Mouse (Mus musculus) liver, postnatal 0 days (tissue): ENCODE data around the gene Elovl6. TPM values are rescaled to one million over a fixed set of nuclear protein-coding genes. Genes with fewer than 3 reads are reported as not detected.
A peak's percentile ranks its signal among the peaks of the same experiment; 100 is the strongest.

Experiments
- ATAC-seq: fragments of 200-750 bp; cut with Nextera tagmentation; 2 replicates; pipeline ENCODE4 v1.8.0; 2017; ENCODE audit warnings: mild to moderate bottlenecking, moderate library complexity
- DNase-seq: peaks from one replicate; pipeline ENCODE4 v3.0.0-alpha.2; 2016
- H3K27ac ChIP-seq: fragments of 300-500 bp; sonication (generic); 2 replicates; pipeline ENCODE4 v1.5.1; 2014; ENCODE audit warnings: antibody characterized with exemption, moderate library complexity, mild to moderate bottlenecking, low read depth
- H3K27me3 ChIP-seq: fragments of 300-500 bp; sonication (generic); 2 replicates; pipeline ENCODE4 v1.6.1; 2014; ENCODE audit warnings: low read length, control low read depth, mixed read lengths; ENCODE audit not compliant: insufficient read depth
- H3K36me3 ChIP-seq: fragments of 300-500 bp; sonication (generic); replicated peaks from 2 replicates; pipeline ENCODE4 v1.6.1; 2014; ENCODE audit warnings: mild to moderate bottlenecking, control low read depth, low read length, moderate library complexity, mixed read lengths; ENCODE audit not compliant: insufficient read depth
- H3K4me1 ChIP-seq: fragments of 300-500 bp; sonication (generic); 2 replicates; pipeline ENCODE4 v1.6.1; 2014; ENCODE audit warnings: antibody characterized with exemption, mild to moderate bottlenecking, control low read depth; ENCODE audit not compliant: insufficient read depth
- H3K4me2 ChIP-seq: fragments of 300-500 bp; sonication (generic); 2 replicates; pipeline ENCODE4 v1.6.1; 2014; ENCODE audit warnings: low read depth, mild to moderate bottlenecking, low read length, moderate library complexity, mixed read lengths
- H3K4me3 ChIP-seq: fragments of 300-500 bp; sonication (generic); 2 replicates; pipeline ENCODE4 v1.5.1; 2014; ENCODE audit warnings: low read depth, low read length
- H3K9ac ChIP-seq: fragments of 300-500 bp; sonication (generic); replicated peaks from 2 replicates; pipeline ENCODE4 v1.6.1; 2014; ENCODE audit warnings: mild to moderate bottlenecking, moderate library complexity
- H3K9me3 ChIP-seq: fragments of 300-500 bp; sonication (generic); 2 replicates; pipeline ENCODE4 v1.6.1; 2016; ENCODE audit warnings: mild to moderate bottlenecking, control low read depth, low read length, mixed read lengths
- CTCF ChIP-seq: sonication (generic); IDR thresholded peaks from 2 replicates; pipeline ENCODE4 v1.5.1; 2016; ENCODE audit warnings: antibody characterized with exemption, low read depth
- EP300 ChIP-seq: IDR thresholded peaks from 2 replicates; pipeline ENCODE4 v1.6.1; 2016; ENCODE audit warnings: antibody characterized with exemption, low read depth, mild to moderate bottlenecking
- WGBS: fragments of 180-500 bp; shearing (Covaris S2); extraction: QIAGEN DNeasy Blood & Tissue Kit; methylation state at CpG from one replicate; pipeline ENCODE4 v1.1.7; 2014; ENCODE audit not compliant: insufficient replicate concordance; 5-methylcytosine and 5-hydroxymethylcytosine counted together
- polyA plus RNA-seq: library from polyadenylated mRNA; unstranded; fragments of >200 nt; fragmentation: Nextera tagmentation; extraction: Ambion mirVana; gene quantifications from 2 replicates; pipeline ENCODE4 v1.2.1, GENCODE M21; 2015

The Elovl6 gene
- polyA plus RNA-seq, 1 experiment from 2014 or later, result 8.0 TPM

- H3K27ac ChIP-seq, result peak overlapping the region; percentile 60; the same call in 1 of the 2 replicates
- ATAC-seq (peak; percentile 49), DNase-seq (no peak)
- H3K4me1 ChIP-seq, result peaks cover 28% of the 10 kb centered on the region
- H3K4me3 ChIP-seq, result no peak overlapping the region
- no peak overlapping the region for H3K9ac ChIP-seq
- no peak for TF ChIP-seq EP300
- TF ChIP-seq CTCF, result no peak
- no peaks in the 10 kb centered on the region for H3K27me3 ChIP-seq
- H3K4me2 ChIP-seq, result peak overlapping the region; percentile 6
- WGBS, result 35% methylated on average over 9 of the region's 9 CpGs
- H3K9me3 ChIP-seq, result no peaks in the 10 kb centered on the region
- 0 out of 2 replicates have a peak, but pooled peaks cover 3% of the 10 kb centered on the region for H3K36me3 ChIP-seq
These were observed 21.0 kb downstream of the Elovl6 start for GRCm38 (mm10) chr3:129553173-129553572.

DNA sequence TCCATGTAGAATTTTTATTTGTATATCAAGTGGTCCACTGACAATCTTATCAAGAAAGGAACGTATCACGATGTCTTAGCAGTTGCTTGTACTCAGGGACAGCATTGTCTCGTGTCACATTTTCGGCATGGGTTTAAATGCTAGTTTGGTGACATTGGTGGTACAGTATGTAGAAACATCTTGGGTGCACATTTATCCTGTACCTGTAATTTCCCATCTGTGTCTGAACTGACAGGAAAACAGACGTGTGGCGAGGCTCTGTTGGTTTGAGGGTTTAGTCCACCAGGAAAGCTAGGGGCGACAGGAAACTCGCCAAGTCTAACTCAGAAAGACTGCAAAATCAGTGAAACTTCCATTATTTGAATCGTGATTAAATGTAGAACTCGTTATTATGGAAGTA is 21.5 kb downstream of the Elovl6 start:
- ATAC-seq (no peak), DNase-seq (no peak)
- Histone ChIP-seq H3K9me3 (no peaks in the 10 kb centered on the region), H3K4me3 (no peak overlapping the region), H3K4me1 (peaks cover 29% of the 10 kb centered on the region), H3K9ac (no peak overlapping the region), H3K27me3 (no peaks in the 10 kb centered on the region), H3K36me3 (0 out of 2 replicates have a peak, but pooled peaks cover 3% of the 10 kb centered on the region), H3K27ac (no peak overlapping the region), H3K4me2 (peak overlapping the region; percentile 6; the same call in 1 of the 2 replicates)
- 36% methylated on average over 10 of the region's 10 CpGs for WGBS
- TF ChIP-seq EP300, result no peak

GRCm38 (mm10) chr3:129554436-129554835 is 22.3 kb downstream of the Elovl6 start:
- peaks cover 33% of the 10 kb centered on the region for H3K4me1 ChIP-seq

GRCm38 (mm10) chr3:129557048-129557447 is 24.9 kb downstream of the Elovl6 start:
- WGBS, result 68% methylated on average over 9 of the region's 9 CpGs
- Histone ChIP-seq H3K4me1 (peaks cover 35% of the 10 kb centered on the region), H3K9me3 (no peaks in the 10 kb centered on the region), H3K27ac (0 out of 2 replicates have a peak overlapping the region, but pooled peaks have one; percentile 22), H3K27me3 (no peaks in the 10 kb centered on the region), H3K9ac (no peak overlapping the region), H3K36me3 (0 out of 2 replicates have a peak, but pooled peaks cover 2% of the 10 kb centered on the region), H3K4me3 (no peak overlapping the region), H3K4me2 (no peak overlapping the region)
- DNase-seq (no peak), ATAC-seq (no peak)
- TF ChIP-seq EP300 (no peak), CTCF (no peak)

More at GRCm38 (mm10) chr3:129554436-129554835, 22.3 kb downstream of the Elovl6 start:
- peak; percentile 64 for ATAC-seq
- no peaks in the 10 kb centered on the region for H3K9me3 ChIP-seq
- 66% methylated on average over 4 of the region's 4 CpGs for WGBS
- 0 out of 2 replicates have a peak, but pooled peaks cover 3% of the 10 kb centered on the region for H3K36me3 ChIP-seq
- no peak overlapping the region for H3K9ac ChIP-seq
- no peak overlapping the region for H3K4me3 ChIP-seq
- TF ChIP-seq EP300, result no peak
- H3K27me3 ChIP-seq, result no peaks in the 10 kb centered on the region
- peak overlapping the region; percentile 73 for H3K27ac ChIP-seq
- no peak for DNase-seq
- no peak overlapping the region for H3K4me2 ChIP-seq

DNA sequence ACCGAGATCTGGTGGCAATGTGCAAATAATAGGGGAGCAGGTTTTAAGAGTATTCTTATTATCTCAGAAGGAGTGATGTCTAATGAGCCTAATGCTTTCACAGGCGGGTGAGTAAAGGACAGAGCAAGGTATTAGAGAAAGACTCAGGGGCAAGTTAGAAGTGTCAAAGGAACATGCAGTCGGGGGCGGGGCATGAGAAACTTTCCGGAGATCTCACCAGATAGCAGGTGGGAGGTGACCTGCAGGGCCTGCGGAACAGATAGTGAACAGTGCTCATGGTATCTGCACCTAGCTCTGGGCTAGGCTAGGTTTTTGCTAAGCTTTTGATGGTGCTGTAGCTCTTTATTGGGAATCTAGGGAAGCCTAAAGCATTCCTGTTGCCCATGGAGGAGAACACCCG is 25.4 kb downstream of the Elovl6 start:
- Histone ChIP-seq H3K4me1 (peaks cover 30% of the 10 kb centered on the region), H3K9me3 (no peaks in the 10 kb centered on the region), H3K36me3 (0 out of 2 replicates have a peak, but pooled peaks cover 2% of the 10 kb centered on the region), H3K4me2 (no peak overlapping the region), H3K27me3 (no peaks in the 10 kb centered on the region), H3K27ac (peak overlapping the region; percentile 48; the same call in 1 of the 2 replicates), H3K9ac (no peak overlapping the region), H3K4me3 (no peak overlapping the region)
- TF ChIP-seq EP300 (no peak), CTCF (no peak)
- 66% methylated on average over 7 of the region's 7 CpGs for WGBS
- no peak for DNase-seq
- ATAC-seq, result no peak

DNA sequence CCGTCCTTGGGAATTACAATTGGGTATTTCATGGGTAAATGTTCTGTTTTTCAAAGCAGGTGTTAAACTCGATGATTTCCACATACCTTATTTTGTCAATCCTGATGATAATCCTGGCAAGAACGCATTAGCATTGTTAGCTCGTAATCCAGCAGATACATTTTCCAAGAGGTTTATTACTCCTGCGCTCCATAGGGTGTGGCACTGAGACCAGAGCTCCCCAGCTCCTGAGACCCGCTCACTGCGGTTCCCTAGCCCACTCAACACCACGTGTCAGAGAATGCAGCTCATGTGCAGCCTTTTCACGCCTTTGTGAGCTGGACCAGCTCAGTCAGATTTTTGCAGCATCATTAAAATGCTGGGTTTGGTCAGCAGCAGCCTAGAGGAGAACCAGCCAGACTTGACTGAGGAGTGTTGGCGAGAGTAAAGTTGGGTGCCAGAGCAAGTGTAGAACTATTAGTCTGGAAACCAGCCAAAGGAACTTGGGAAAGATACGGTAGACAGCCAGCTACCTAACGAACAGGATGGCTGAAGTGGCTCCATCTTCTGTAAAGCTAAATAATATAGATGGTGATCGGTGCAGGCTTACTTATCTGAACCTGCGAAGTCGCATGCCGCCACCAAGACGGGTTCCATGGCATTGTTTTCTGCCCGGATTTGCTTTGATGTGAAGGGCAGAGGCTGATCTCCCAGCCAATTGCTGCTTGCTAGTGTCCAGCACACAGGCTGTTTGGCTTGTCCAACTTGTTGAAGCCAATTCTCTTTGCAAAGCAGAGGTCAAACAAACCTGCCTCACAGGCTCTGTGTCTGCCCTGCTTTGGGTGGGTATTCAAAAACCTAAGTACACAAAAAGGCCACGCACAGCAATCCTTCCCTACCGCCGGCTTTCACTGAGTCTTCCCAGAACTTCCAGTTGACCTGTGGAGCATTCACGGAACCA is 26.1 kb downstream of the Elovl6 start:
- H3K27ac ChIP-seq, result peak overlapping the region; percentile 87
- no peak for TF ChIP-seq EP300
- no peak for TF ChIP-seq CTCF

More for the DNA sequence above, 26.1 kb downstream of the Elovl6 start:
- Histone ChIP-seq H3K4me3 (no peak overlapping the region), H3K9ac (no peak overlapping the region), H3K9me3 (no peaks in the 10 kb centered on the region), H3K4me2 (no peak overlapping the region), H3K27me3 (no peaks in the 10 kb centered on the region), H3K36me3 (0 out of 2 replicates have a peak, but pooled peaks cover 2% of the 10 kb centered on the region), H3K4me1 (peaks cover 25% of the 10 kb centered on the region)
- ATAC-seq (no peak), DNase-seq (no peak)
- WGBS, result 74% methylated on average over 22 of the region's 22 CpGs
